Mouse (Mus musculus): ENCODE results near the gene Nup210l. TPM values are rescaled to one million over a fixed set of nuclear protein-coding genes. Genes with fewer than 3 reads are reported as not detected.
A peak's percentile ranks its signal among the peaks of the same experiment; 100 is the strongest.

Gene Nup210l
- polyA plus RNA-seq, 1 experiment from 2014 or later: 0.34 TPM

GRCm38 (mm10) chr3:90213956-90214684 lies 110.2 kb downstream of the Nup210l start:
- no peaks in the 10 kb centered on the region for H3K9me3 ChIP-seq
- WGBS: 11% methylated on average over 12 of the region's 12 CpGs
- H3K4me3 ChIP-seq: peak overlapping the region; percentile 86
- peak overlapping the region; percentile 75 for H3K4me2 ChIP-seq (replicated peaks)
- peak; percentile 43; the same call in 1 of the 2 replicates for ATAC-seq (ENCODE audit: low FRiP score, low read depth)
- H3K36me3 ChIP-seq: peaks cover 35% of the 10 kb centered on the region
- peak overlapping the region; percentile 44; the same call in 1 of the 2 replicates for H3K27ac ChIP-seq
- H3K9ac ChIP-seq: peak overlapping the region; percentile 56
- peaks cover 26% of the 10 kb centered on the region for H3K4me1 ChIP-seq
- no peaks in the 10 kb centered on the region for H3K27me3 ChIP-seq

GRCm38 (mm10) chr3:90215825-90216380 lies 112.0 kb downstream of the Nup210l start:
- H3K27ac ChIP-seq: no peak overlapping the region
- peaks cover 17% of the 10 kb centered on the region for H3K36me3 ChIP-seq
- 41% methylated on average over 1 of the region's 1 CpGs for WGBS
- no peaks in the 10 kb centered on the region for H3K9me3 ChIP-seq
- H3K27me3 ChIP-seq: no peaks in the 10 kb centered on the region
- no peak for ATAC-seq (ENCODE audit: low FRiP score, low read depth)
- peaks cover 29% of the 10 kb centered on the region for H3K4me1 ChIP-seq
- H3K4me2 ChIP-seq (replicated peaks): no peak overlapping the region
- H3K4me3 ChIP-seq: no peak overlapping the region
- H3K9ac ChIP-seq: no peak overlapping the region

- ATAC-seq (ENCODE audit: low FRiP score, low read depth): no peak; the same call in 1 of the 2 replicates
- peak overlapping the region; percentile 57 for H3K4me3 ChIP-seq
- peaks cover 17% of the 10 kb centered on the region for H3K4me1 ChIP-seq
- peak overlapping the region; percentile 77 for H3K4me2 ChIP-seq (replicated peaks)
- no peaks in the 10 kb centered on the region for H3K27me3 ChIP-seq
- H3K9ac ChIP-seq: peak overlapping the region; percentile 72
- WGBS: 15% methylated on average over 6 of the region's 6 CpGs
- peaks cover 23% of the 10 kb centered on the region for H3K36me3 ChIP-seq
- no peaks in the 10 kb centered on the region for H3K9me3 ChIP-seq
- H3K27ac ChIP-seq: peak overlapping the region; percentile 88
These were observed 116.2 kb downstream of the Nup210l start for GRCm38 (mm10) chr3:90220088-90220487.

- peak; percentile 85 for ATAC-seq (ENCODE audit: low FRiP score, low read depth)
- H3K4me3 ChIP-seq: peak overlapping the region; percentile 57
These were observed 116.6 kb downstream of the Nup210l start for GRCm38 (mm10) chr3:90220531-90220951.

GRCm38 (mm10) chr3:90221123-90221522 lies 117.2 kb downstream of the Nup210l start:
- Histone ChIP-seq H3K9me3 (no peaks in the 10 kb centered on the region), H3K27ac (peak overlapping the region; percentile 88; the same call in 1 of the 2 replicates), H3K9ac (peak overlapping the region; percentile 72), H3K36me3 (peaks cover 33% of the 10 kb centered on the region), H3K4me1 (peaks cover 17% of the 10 kb centered on the region), H3K4me2 (replicated peaks) (peak overlapping the region; percentile 77), H3K27me3 (no peaks in the 10 kb centered on the region), H3K4me3 (peak overlapping the region; percentile 57)
- ATAC-seq (ENCODE audit: low FRiP score, low read depth): no peak
- 22% methylated on average over 5 of the region's 5 CpGs for WGBS

More at GRCm38 (mm10) chr3:90220531-90220951, 116.6 kb downstream of the Nup210l start:
- no peaks in the 10 kb centered on the region for H3K27me3 ChIP-seq
- H3K4me2 ChIP-seq (replicated peaks): peak overlapping the region; percentile 77
- WGBS: 1% methylated on average over 20 of the region's 20 CpGs
- peak overlapping the region; percentile 72 for H3K9ac ChIP-seq
- peak overlapping the region; percentile 88 for H3K27ac ChIP-seq
- H3K9me3 ChIP-seq: no peaks in the 10 kb centered on the region
- H3K4me1 ChIP-seq: peaks cover 17% of the 10 kb centered on the region
- peaks cover 27% of the 10 kb centered on the region for H3K36me3 ChIP-seq

GRCm38 (mm10) chr3:90222455-90222854 lies 118.5 kb downstream of the Nup210l start:
- Histone ChIP-seq H3K9ac (no peak overlapping the region), H3K4me3 (no peak overlapping the region), H3K27me3 (no peaks in the 10 kb centered on the region), H3K36me3 (peaks cover 36% of the 10 kb centered on the region), H3K4me1 (peaks cover 14% of the 10 kb centered on the region), H3K9me3 (no peaks in the 10 kb centered on the region), H3K4me2 (replicated peaks) (0 out of 2 replicates have a peak overlapping the region, but pooled peaks have one; percentile 77), H3K27ac (no peak overlapping the region)
- WGBS: 92% methylated on average over 4 of the region's 4 CpGs
- ATAC-seq (ENCODE audit: low FRiP score, low read depth): no peak

- H3K36me3 ChIP-seq: peaks cover 36% of the 10 kb centered on the region
- H3K27ac ChIP-seq: no peak overlapping the region
- no peak overlapping the region for H3K9ac ChIP-seq
- H3K4me2 ChIP-seq (replicated peaks): no peak overlapping the region
- H3K4me3 ChIP-seq: no peak overlapping the region
- WGBS: 87% methylated on average over 3 of the region's 3 CpGs
- no peaks in the 10 kb centered on the region for H3K27me3 ChIP-seq
- ATAC-seq (ENCODE audit: low FRiP score, low read depth): no peak
- peaks cover 14% of the 10 kb centered on the region for H3K4me1 ChIP-seq
- no peaks in the 10 kb centered on the region for H3K9me3 ChIP-seq
These were observed 119.0 kb downstream of the Nup210l start for GRCm38 (mm10) chr3:90222941-90223340.

- H3K4me1 ChIP-seq: peaks cover 14% of the 10 kb centered on the region
These were observed 120.4 kb downstream of the Nup210l start for GRCm38 (mm10) chr3:90224331-90224730.

GRCm38 (mm10) chr3:90231075-90231474 lies 127.1 kb downstream of the Nup210l start:
- H3K27ac ChIP-seq: no peak overlapping the region; the same call in 1 of the 2 replicates
- peaks cover 35% of the 10 kb centered on the region for H3K36me3 ChIP-seq
- H3K4me2 ChIP-seq (replicated peaks): peak overlapping the region; percentile 84
- peaks cover 10% of the 10 kb centered on the region for H3K4me1 ChIP-seq
- no peak for ATAC-seq (ENCODE audit: low FRiP score, low read depth)
- H3K9me3 ChIP-seq: no peaks in the 10 kb centered on the region
- 12% methylated on average over 8 of the region's 8 CpGs for WGBS
- peak overlapping the region; percentile 86 for H3K9ac ChIP-seq
- H3K4me3 ChIP-seq: peak overlapping the region; percentile 82
- H3K27me3 ChIP-seq: no peaks in the 10 kb centered on the region

More at GRCm38 (mm10) chr3:90224331-90224730, 120.4 kb downstream of the Nup210l start:
- H3K4me2 ChIP-seq (replicated peaks): no peak overlapping the region
- H3K9ac ChIP-seq: no peak overlapping the region
- H3K27me3 ChIP-seq: no peaks in the 10 kb centered on the region
- ATAC-seq (ENCODE audit: low FRiP score, low read depth): no peak
- no peak overlapping the region for H3K27ac ChIP-seq
- WGBS: 78% methylated on average over 10 of the region's 10 CpGs
- H3K4me3 ChIP-seq: no peak overlapping the region
- H3K36me3 ChIP-seq: peaks cover 36% of the 10 kb centered on the region
- no peaks in the 10 kb centered on the region for H3K9me3 ChIP-seq

GRCm38 (mm10) chr3:90231507-90232333 lies 127.8 kb downstream of the Nup210l start, which contains the start of gene Jtb:
Jtb (plus strand) TSS chr3:90231597.
- Histone ChIP-seq H3K9ac (peak within 1 kb of the TSS; percentile 86), H3K27me3 (no peaks in the 10 kb centered on the region), H3K27ac (peak within 1 kb of the TSS; percentile 87), H3K4me2 (replicated peaks) (peak within 1 kb of the TSS; percentile 84), H3K4me3 (peak within 1 kb of the TSS; percentile 82), H3K36me3 (peaks cover 36% of the 10 kb centered on the region), H3K9me3 (no peaks in the 10 kb centered on the region), H3K4me1 (peaks cover 10% of the 10 kb centered on the region)
- ATAC-seq (ENCODE audit: low FRiP score, low read depth): peak; percentile 97
- WGBS: under 1% methylated on average over 61 of the region's 61 CpGs

GRCm38 (mm10) chr3:90241251-90241650 lies 137.3 kb downstream of the Nup210l start:
- H3K4me2 ChIP-seq (replicated peaks): no peak overlapping the region
- H3K36me3 ChIP-seq: peaks cover 7% of the 10 kb centered on the region
- no peak overlapping the region for H3K27ac ChIP-seq
- 83% methylated on average over 2 of the region's 2 CpGs for WGBS
- no peak overlapping the region; the same call in 1 of the 2 replicates for H3K9ac ChIP-seq
- no peaks in the 10 kb centered on the region for H3K9me3 ChIP-seq
- H3K4me1 ChIP-seq: peaks cover 22% of the 10 kb centered on the region
- no peak for ATAC-seq (ENCODE audit: low FRiP score, low read depth)
- H3K4me3 ChIP-seq: no peak overlapping the region
- no peaks in the 10 kb centered on the region for H3K27me3 ChIP-seq
